Mouse (Mus musculus) urinary bladder, postnatal 36 days (tissue): ENCODE measurements around the gene Htr3b.

ENCODE experiments used
- DNase-seq, 2 experiments: peaks; one replicate each; pipeline ENCODE4 v3.0.0; 2022; ENCODE audit warnings: low spot score in 2 of 2, mixed read lengths in 1 of 2

The Htr3b gene

GRCm38 (mm10) chr9:48928781-48929180 lies 36.0 kb downstream of the Htr3b start:
- DNase-seq: no peak

DNA sequence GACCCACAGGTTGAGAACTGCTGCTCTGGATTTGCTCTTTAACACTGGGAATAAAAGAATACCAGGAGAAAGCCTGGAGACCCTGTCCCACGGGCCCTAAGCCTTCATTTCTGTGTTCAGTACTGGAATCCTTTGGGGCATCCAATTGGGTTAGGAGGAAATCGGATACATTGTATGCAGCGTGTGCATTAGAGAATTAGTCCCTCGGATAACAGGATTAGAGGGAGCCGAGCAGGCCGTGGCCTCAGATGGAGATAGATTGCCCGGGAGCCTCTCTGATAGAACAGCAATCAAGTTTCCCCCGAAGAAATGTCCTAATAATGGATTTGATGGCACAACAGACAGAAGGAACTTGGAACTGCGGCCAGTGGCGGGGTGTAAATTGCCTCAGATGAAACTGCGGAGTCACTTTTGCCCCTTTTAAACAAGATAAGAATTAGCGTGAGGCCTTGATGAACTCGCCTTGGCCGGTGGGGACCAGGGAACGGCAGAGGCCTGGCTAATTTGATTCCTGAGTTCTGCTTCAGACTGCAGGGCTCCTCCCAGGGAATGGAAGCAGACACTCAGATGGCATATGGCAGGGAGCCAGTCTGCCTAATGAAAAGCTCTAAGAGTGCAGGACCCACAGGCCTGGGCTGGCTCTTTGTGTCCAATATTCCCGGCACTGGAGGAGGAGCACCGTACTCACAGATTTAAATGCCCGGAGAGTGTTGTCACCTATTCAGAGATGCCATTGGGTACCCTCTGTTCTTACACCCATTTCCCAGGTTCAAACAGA lies 48.6 kb downstream of the Htr3b start:
- no peak for DNase-seq

DNA sequence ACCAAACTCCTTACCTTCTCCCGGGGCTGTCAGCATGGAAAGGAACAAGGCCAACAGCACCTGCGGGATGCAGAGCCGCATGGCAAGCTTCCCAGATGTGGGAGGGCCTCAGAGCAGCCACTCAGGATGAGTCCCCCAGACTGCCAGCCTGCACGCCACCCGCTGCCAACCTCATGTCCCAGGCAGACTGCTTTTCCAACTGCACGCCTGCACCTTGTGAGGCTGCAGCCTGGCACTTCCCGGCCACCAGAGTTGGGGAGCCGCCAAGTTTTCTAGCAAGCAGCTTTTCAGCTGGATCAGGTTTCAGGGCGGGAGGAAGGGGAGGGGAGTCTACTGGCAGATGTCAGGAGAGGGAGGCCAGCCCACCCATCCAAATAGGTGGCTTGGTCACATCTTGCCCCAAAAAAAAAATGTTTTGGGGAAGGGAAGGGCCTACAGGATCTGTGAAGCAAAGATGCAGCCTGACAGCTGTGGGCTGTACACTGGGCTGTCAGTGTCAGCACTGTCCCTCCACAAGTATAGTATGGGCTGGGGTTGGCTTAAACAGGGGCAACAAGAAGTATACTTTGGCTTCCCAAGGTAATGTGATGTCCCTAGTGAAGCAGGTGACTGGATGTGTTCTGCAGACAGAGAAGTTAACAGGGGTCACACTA lies 53.8 kb downstream of the Htr3b start, which contains the start of gene Htr3a:
Gene Htr3a (minus strand): TSS at position 215 of the 653 bp plus-strand sequence.
- no peak for DNase-seq

- DNase-seq: no peak
These were observed 60.4 kb downstream of the Htr3b start for GRCm38 (mm10) chr9:48904421-48904820.

DNA sequence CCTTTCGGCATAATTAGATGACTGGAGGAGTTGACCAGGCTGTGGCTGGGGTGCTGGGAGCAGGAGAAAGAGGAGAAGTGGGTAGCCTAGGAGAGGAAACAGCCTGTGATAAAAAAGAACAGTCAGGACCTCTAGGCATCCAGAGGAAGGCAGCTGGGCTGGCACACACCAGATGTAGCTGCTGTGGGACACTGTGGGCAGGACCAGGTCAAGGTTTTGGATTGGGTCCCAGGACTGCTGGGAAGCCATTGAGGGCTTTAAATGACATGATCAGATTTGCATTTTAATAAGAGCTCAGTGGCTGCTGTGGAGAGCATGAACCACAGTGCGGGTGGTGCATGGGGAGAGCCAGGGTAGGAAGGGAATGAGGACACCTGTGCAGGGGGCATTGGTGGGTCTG lies 61.0 kb downstream of the Htr3b start:
- DNase-seq: no peak

GRCm38 (mm10) chr9:48898551-48898950 lies 66.2 kb downstream of the Htr3b start:
- no peak for DNase-seq

- DNase-seq: no peak
These were observed 68.8 kb downstream of the Htr3b start for GRCm38 (mm10) chr9:48895819-48896536.

DNA sequence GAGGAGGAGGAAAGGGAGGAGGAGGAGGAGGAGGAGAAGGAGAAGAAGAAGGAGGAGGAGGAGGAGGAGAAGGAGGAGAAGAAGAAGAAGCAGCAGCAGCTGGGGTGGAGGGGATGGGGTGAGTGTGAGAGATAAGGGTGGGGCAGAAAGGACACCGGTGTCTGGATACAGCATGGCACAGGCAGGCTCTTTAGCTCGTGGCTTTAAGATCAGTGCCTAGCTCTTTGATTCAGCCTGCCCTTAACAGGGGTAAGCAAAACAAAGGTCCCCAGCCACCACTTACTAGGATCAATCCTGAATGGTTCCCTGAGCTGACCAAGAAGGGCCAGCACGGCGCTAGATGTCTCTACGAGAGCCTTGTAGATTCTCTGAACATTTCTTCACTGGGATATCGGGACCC lies 70.0 kb downstream of the Htr3b start:
- DNase-seq: no peak

DNA sequence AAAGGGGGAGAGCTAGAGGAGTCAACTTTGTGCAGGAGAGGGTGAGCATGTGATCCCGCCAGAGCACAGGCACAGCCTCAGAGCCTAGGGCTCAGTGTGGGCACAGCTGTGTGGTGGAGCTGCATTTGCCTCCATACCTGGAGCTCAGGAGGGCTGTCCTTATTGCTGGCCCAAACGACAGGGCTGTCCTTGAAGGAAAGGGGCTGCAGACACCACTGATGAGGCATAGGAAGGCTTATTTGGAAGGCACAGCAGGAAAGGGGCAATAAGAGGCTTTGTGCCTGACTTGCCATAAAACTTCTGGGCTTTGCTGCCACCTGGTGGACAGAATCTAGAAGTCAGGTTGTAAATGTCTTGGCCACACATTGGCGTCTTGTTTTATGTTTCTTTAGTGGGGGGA lies 70.8 kb downstream of the Htr3b start:
- DNase-seq: peak; percentile 52 to 71

GRCm38 (mm10) chr9:48889093-48889492 lies 75.7 kb downstream of the Htr3b start:
- no peak for DNase-seq
